In genomic region chr5:53688326-53688725, GRCm38 (mm10) we compare ENCODE assay signal across 27 mouse cellular contexts. TPM values are rescaled to one million over a fixed set of nuclear protein-coding genes. Genes with fewer than 3 reads are reported as not detected.
DNase-seq lines count a peak whose midpoint lies in the region; ATAC-seq and TF ChIP-seq lines count a peak whose summit lies in the region.
"Had no signal": no experiment of that assay in that cellular context is flagged by ENCODE, and none has a peak within 500 bp of the region (broad histone marks: within the 10 kb centered on the region; RNA-seq: fewer than 3 reads in every experiment).

No protein-coding gene starts in this region.

- ATAC-seq in hindbrain, postnatal 0 days = peak; percentile 72
- ATAC-seq: hindbrain, embryonic 16.5 days; intestine, postnatal 0 days; liver, embryonic 12.5 days; midbrain, embryonic 15.5 days had no signal

- no peak overlapping the region for H3K27ac ChIP-seq in hindbrain, postnatal 0 days
- H3K27ac ChIP-seq in hindbrain, embryonic 10.5 days = no peak overlapping the region
- H3K27ac ChIP-seq: embryonic facial prominence, embryonic 12.5 days; heart, embryonic 15.5 days; limb, embryonic 12.5 days; liver, embryonic 12.5 days; midbrain, embryonic 15.5 days; stomach, embryonic 15.5 days had no signal

- no peak for TF ChIP-seq CTCF in hindbrain, postnatal 0 days (IDR thresholded peaks at IDR 0.05; ENCODE audit: low read depth)
- TF ChIP-seq CTCF in C2C12 (IDR thresholded peaks at IDR 0.05; ENCODE audit: control insufficient read depth, insufficient read depth, insufficient read length) = no peak

- no peak overlapping the region for H3ac ChIP-seq in C2C12 (ENCODE audit: control insufficient read depth, insufficient read length, low read depth)

- DNase-seq in hindbrain, postnatal 0 days (ENCODE audit: low spot score) = peak; percentile 66
- DNase-seq in hindbrain, embryonic 10.5 days (ENCODE audit: low spot score) = no peak
- DNase-seq in Muller cell, postnatal 12 days (ENCODE audit: inconsistent ontology term) = peak; percentile 16
- peak; percentile 19 for DNase-seq in kidney, postnatal 10 days
- no peak for DNase-seq in B cell, adult 2 months
- no peak for DNase-seq in gastrocnemius, postnatal 14 days
- DNase-seq: adrenal gland, postnatal 14 days; cerebellum, adult 11-12 months; heart, postnatal 4 days; layer of hippocampus, adult 9-11 months; lung, adult 2 months; thymus, adult 2 months had no signal

- no peaks in the 10 kb centered on the region for H3K9me3 ChIP-seq in hindbrain, postnatal 0 days (ENCODE audit: low read length)
- H3K9me3 ChIP-seq in hindbrain, embryonic 10.5 days = no peaks in the 10 kb centered on the region
- H3K9me3 ChIP-seq: embryonic facial prominence, embryonic 12.5 days; heart, embryonic 15.5 days; limb, embryonic 12.5 days; liver, embryonic 12.5 days; midbrain, embryonic 15.5 days; stomach, embryonic 15.5 days had no signal

- H3K36me3 ChIP-seq in hindbrain, postnatal 0 days (ENCODE audit: insufficient read depth, low read length) = no peaks in the 10 kb centered on the region
- no peaks in the 10 kb centered on the region for H3K36me3 ChIP-seq in hindbrain, embryonic 10.5 days
- H3K36me3 ChIP-seq in C2C12 (ENCODE audit: control insufficient read depth, insufficient read depth) = no peaks in the 10 kb centered on the region
- H3K36me3 ChIP-seq: embryonic facial prominence, embryonic 12.5 days; heart, embryonic 15.5 days; limb, embryonic 12.5 days; liver, embryonic 12.5 days; midbrain, embryonic 15.5 days; stomach, embryonic 15.5 days had no signal

- no peaks in the 10 kb centered on the region for H3K27me3 ChIP-seq in hindbrain, postnatal 0 days (ENCODE audit: insufficient read depth, low read length)
- H3K27me3 ChIP-seq in hindbrain, embryonic 10.5 days (ENCODE audit: insufficient read depth, poor library complexity, severe bottlenecking) = no peaks in the 10 kb centered on the region
- H3K27me3 ChIP-seq in C2C12 (ENCODE audit: control insufficient read depth, insufficient read depth, insufficient read length) = peaks cover 13% of the 10 kb centered on the region
- H3K27me3 ChIP-seq: embryonic facial prominence, embryonic 12.5 days; limb, embryonic 12.5 days; liver, embryonic 12.5 days; midbrain, embryonic 15.5 days; stomach, embryonic 15.5 days had no signal

- no peaks in the 10 kb centered on the region for H3K79me3 ChIP-seq in C2C12 (ENCODE audit: low read depth)

- no peak overlapping the region for H3K4me3 ChIP-seq in hindbrain, postnatal 0 days (ENCODE audit: low read length)
- H3K4me3 ChIP-seq in hindbrain, embryonic 10.5 days = no peak overlapping the region
- H3K4me3 ChIP-seq in C2C12 (ENCODE audit: insufficient read depth, poor library complexity, severe bottlenecking) = no peak overlapping the region
- H3K4me3 ChIP-seq: embryonic facial prominence, embryonic 12.5 days; heart, embryonic 15.5 days; limb, embryonic 12.5 days; liver, embryonic 12.5 days; megakaryocyte, embryonic 14.5 days; midbrain, embryonic 15.5 days; stomach, embryonic 15.5 days had no signal

- H3K4me2 ChIP-seq in hindbrain, postnatal 0 days (ENCODE audit: low read depth, low read length) = no peak overlapping the region
- H3K4me2 ChIP-seq: embryonic facial prominence, embryonic 12.5 days; heart, embryonic 15.5 days; limb, embryonic 12.5 days; liver, embryonic 12.5 days; midbrain, embryonic 15.5 days; stomach, embryonic 15.5 days had no signal

- no peaks in the 10 kb centered on the region for H3K4me1 ChIP-seq in hindbrain, postnatal 0 days (ENCODE audit: insufficient read depth, low read length)
- peaks cover 7% of the 10 kb centered on the region for H3K4me1 ChIP-seq in hindbrain, embryonic 10.5 days (replicated peaks)
- H3K4me1 ChIP-seq: embryonic facial prominence, embryonic 12.5 days; heart, embryonic 15.5 days; limb, embryonic 12.5 days; liver, embryonic 12.5 days; megakaryocyte, embryonic 14.5 days; midbrain, embryonic 15.5 days had no signal

- intact Hi-C loops in gastrocnemius, postnatal 14 days (cut with DNase I; ENCODE audit: low total_unique reads) = no loop called here

- no peak overlapping the region for H3K9ac ChIP-seq in hindbrain, postnatal 0 days (replicated peaks; ENCODE audit: low read length)
- H3K9ac ChIP-seq: embryonic facial prominence, embryonic 12.5 days; heart, embryonic 15.5 days; limb, embryonic 12.5 days; liver, embryonic 12.5 days; midbrain, embryonic 15.5 days; stomach, embryonic 15.5 days had no signal

- 53% methylated on average over 7 of the region's 7 CpGs for WGBS in hindbrain, postnatal 0 days
- 83% methylated on average over 7 of the region's 7 CpGs for WGBS in hindbrain, embryonic 10.5 days

- no peaks in the 10 kb centered on the region for H3K79me2 ChIP-seq in C2C12 (ENCODE audit: control insufficient read depth, insufficient read depth)

TF ChIP-seq in C2C12, 6 proteins besides CTCF, POLR2A, EP300 and RAD21:
- TF ChIP-seq MAX (IDR thresholded peaks at IDR 0.05) (no peak), CEBPB (IDR thresholded peaks at IDR 0.05; ENCODE audit: low read depth) (no peak), FOSL1 (IDR thresholded peaks at IDR 0.05; ENCODE audit: insufficient read depth, low read length, poor library complexity, severe bottlenecking) (no peak), MYOG (IDR thresholded peaks at IDR 0.05; ENCODE audit: control insufficient read depth, extremely low read depth, insufficient read length) (no peak), MYOD1 (IDR thresholded peaks at IDR 0.05; ENCODE audit: control insufficient read depth, insufficient read length, low read depth) (no peak), USF1 (IDR thresholded peaks at IDR 0.05; ENCODE audit: low read depth) (peak; percentile 32)
TF ChIP-seq in C2C12: peak in this region for 1.

RNA-seq across cellular contexts. Expression of gene Cckar, which starts 19.2 kb away (rescaled TPM):
- total RNA-seq in hindbrain, postnatal 0 days (2014; rRNA removed) = 0.58 and 0.97 TPM in 2 replicates
- polyA plus RNA-seq in hindbrain, postnatal 0 days (2015; fragmentation: Nextera tagmentation; extraction: Ambion mirVana) = 0.52 and 0.63 TPM in 2 replicates
- polyA plus RNA-seq in hindbrain, embryonic 10.5 days (2016; fragmentation: Nextera tagmentation; extraction: Ambion mirVana) = 0.84 and 1.2 TPM in 2 replicates
- polyA plus RNA-seq in C2C12 (2012; fragmentation: generic; extraction: Trizol) = not detected
- not detected for total RNA-seq in gastrocnemius, postnatal 14 days (2021)
- total RNA-seq: common myeloid progenitor, adult 5-6 weeks; ES-E14; gastrocnemius, adult 18-20 months; heart, adult 8-10 months; neutrophil, adult 5-6 weeks had no signal
- polyA plus RNA-seq: limb, embryonic 12.5 days had no signal

Comparison
In these comparisons a context has a peak if more than half of its experiments do, and no peak if none do; other contexts are left out.
1. DNase-seq: peak in hindbrain, postnatal 0 days (single experiment), Muller cell, postnatal 12 days (single experiment) and kidney, postnatal 10 days (single experiment); none in hindbrain, embryonic 10.5 days (single experiment), B cell, adult 2 months (0 of 2) and gastrocnemius, postnatal 14 days (single experiment).